Mouse (Mus musculus) bone marrow macrophage, adult 2 months (primary cell): ENCODE measurements at regions not wholly inside any gene's neighbourhood (a gene's known extent, or its start where the extent isn't known, plus 50 kb on each side); places are given as distances from the start of the nearest gene placed in this dataset.

Experiments used
- H3K27ac ChIP-seq: 2 replicates; pipeline ENCODE4 v1.5.1; 2012; ENCODE audit warnings: low read depth, low read length; ENCODE audit not compliant: insufficient read depth
- H3K4me1 ChIP-seq: 2 replicates; pipeline ENCODE4 v1.6.1; 2012; ENCODE audit warnings: low read length; ENCODE audit not compliant: control insufficient read depth, insufficient read depth
- H3K4me3 ChIP-seq: 2 replicates; pipeline ENCODE4 v1.5.1; 2012; ENCODE audit warnings: mild to moderate bottlenecking, low read length, moderate library complexity; ENCODE audit not compliant: insufficient read depth
- CTCF ChIP-seq: IDR thresholded peaks from 2 replicates; pipeline ENCODE4 v1.5.1; 2012; ENCODE audit warnings: low read depth, mild to moderate bottlenecking, low read length, moderate library complexity
- POLR2A ChIP-seq: IDR thresholded peaks from 2 replicates; pipeline ENCODE4 v1.6.1; 2012; ENCODE audit warnings: mild to moderate bottlenecking, low read depth, low read length, borderline replicate concordance

- TF ChIP-seq POLR2A: no peak
- TF ChIP-seq CTCF: no peak
- Histone ChIP-seq H3K4me1 (no peaks in the 10 kb centered on the region), H3K27ac (no peak overlapping the region), H3K4me3 (no peak overlapping the region)
Observed at GRCm38 (mm10) chr4:48770403-48770953, 107.2 kb downstream of the Cavin4 start.

- Histone ChIP-seq H3K4me3 (no peak overlapping the region), H3K4me1 (no peaks in the 10 kb centered on the region), H3K27ac (no peak overlapping the region)
- TF ChIP-seq CTCF (no peak), POLR2A (no peak)
Observed at GRCm38 (mm10) chr4:48770954-48771665, 107.8 kb downstream of the Cavin4 start.

GRCm38 (mm10) chr4:48771836-48772235 is 108.5 kb downstream of the Cavin4 start:
- TF ChIP-seq POLR2A (no peak), CTCF (no peak)
- Histone ChIP-seq H3K27ac (no peak overlapping the region), H3K4me3 (no peak overlapping the region), H3K4me1 (no peaks in the 10 kb centered on the region)

GRCm38 (mm10) chr4:48779202-48779905 is 116.0 kb downstream of the Cavin4 start:
- peak; percentile 51 for TF ChIP-seq CTCF
- TF ChIP-seq POLR2A: no peak
- Histone ChIP-seq H3K4me3 (no peak overlapping the region), H3K27ac (no peak overlapping the region), H3K4me1 (no peaks in the 10 kb centered on the region)

GRCm38 (mm10) chr4:48779955-48780354 is 116.6 kb downstream of the Cavin4 start:
- Histone ChIP-seq H3K4me1 (no peaks in the 10 kb centered on the region), H3K4me3 (no peak overlapping the region), H3K27ac (no peak overlapping the region)
- TF ChIP-seq POLR2A: no peak
- TF ChIP-seq CTCF: no peak

- H3K27ac ChIP-seq: no peak overlapping the region
- no peaks in the 10 kb centered on the region for H3K4me1 ChIP-seq
- no peak overlapping the region for H3K4me3 ChIP-seq
- no peak for TF ChIP-seq CTCF
- no peak for TF ChIP-seq POLR2A
Observed at GRCm38 (mm10) chr4:48781099-48781498, 117.8 kb downstream of the Cavin4 start.

- Histone ChIP-seq H3K4me1 (no peaks in the 10 kb centered on the region), H3K27ac (no peak overlapping the region), H3K4me3 (no peak overlapping the region)
- TF ChIP-seq CTCF: no peak
- no peak for TF ChIP-seq POLR2A
Observed at GRCm38 (mm10) chr4:48782686-48783085, 119.4 kb downstream of the Cavin4 start.

GRCm38 (mm10) chr4:48791096-48791495 is 127.8 kb downstream of the Cavin4 start:
- H3K4me3 ChIP-seq: no peak overlapping the region
- H3K4me1 ChIP-seq: no peaks in the 10 kb centered on the region
- no peak overlapping the region for H3K27ac ChIP-seq
- no peak for TF ChIP-seq POLR2A
- TF ChIP-seq CTCF: no peak

GRCm38 (mm10) chr4:48803777-48804176 is 140.5 kb downstream of the Cavin4 start:
- no peak for TF ChIP-seq POLR2A
- Histone ChIP-seq H3K4me3 (no peak overlapping the region), H3K27ac (no peak overlapping the region), H3K4me1 (no peaks in the 10 kb centered on the region)

- Histone ChIP-seq H3K27ac (no peak overlapping the region), H3K4me1 (no peaks in the 10 kb centered on the region), H3K4me3 (no peak overlapping the region)
- TF ChIP-seq POLR2A: no peak
- no peak for TF ChIP-seq CTCF
Observed at GRCm38 (mm10) chr4:48808571-48808970, 145.3 kb downstream of the Cavin4 start.
